Mouse (Mus musculus): ENCODE results near the gene Ugdh. TPM values are rescaled to one million over a fixed set of nuclear protein-coding genes. Genes with fewer than 3 reads are reported as not detected.
"Not testable (repeated sequence)": the region's sequence is repeated elsewhere in the genome, so short reads cannot be mapped to it uniquely, and the experiment has no call there.

The Ugdh gene
- not detected in 2 replicates for polyA plus RNA-seq (2012; ENCODE audit: insufficient read depth, insufficient read length, low replicate concordance, missing spikeins)

DNA sequence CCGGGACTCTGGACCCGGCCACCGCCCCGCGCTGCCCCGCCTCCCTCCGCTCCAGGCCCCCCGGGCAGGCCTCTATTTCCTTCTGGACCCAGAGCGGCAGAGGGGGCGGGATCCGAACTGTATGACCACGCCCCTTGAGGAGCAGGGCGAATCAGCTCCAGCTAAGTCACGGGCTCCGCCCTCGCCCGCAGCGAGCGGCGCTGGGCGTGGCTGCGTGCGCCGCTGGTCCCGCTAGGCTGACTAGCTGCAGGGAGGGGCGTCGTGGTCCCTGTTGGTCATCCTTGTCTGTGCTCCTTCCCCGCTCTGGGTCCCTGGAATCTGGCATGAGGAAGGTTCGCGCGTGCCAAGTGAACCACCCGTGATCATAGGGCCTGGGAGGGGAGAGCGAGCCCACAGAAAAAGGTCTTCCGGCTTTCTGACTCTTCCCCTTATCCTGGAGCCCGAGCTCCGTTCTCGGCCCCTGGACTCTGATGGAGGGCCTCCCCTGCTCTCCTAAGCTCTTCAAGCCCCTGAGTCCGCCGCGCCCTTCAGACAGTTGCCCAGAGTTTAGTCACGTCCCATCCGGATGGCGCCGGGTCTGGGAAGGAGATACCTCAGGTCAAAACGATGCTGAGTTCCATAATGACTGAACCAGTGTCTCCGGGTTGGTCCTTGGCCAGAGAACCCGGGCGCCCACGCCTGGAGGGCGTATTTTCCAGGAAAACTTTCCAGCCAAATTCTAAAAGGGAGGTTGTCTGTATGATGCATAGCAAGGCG is at the start of gene Ugdh:
TSS of gene Ugdh (minus strand) at position 144 of the 756 bp plus-strand sequence.
- peak within 1 kb of the TSS; percentile 88 for H3K4me3 ChIP-seq (ENCODE audit: insufficient read depth, low read depth, low read length)
- no peaks in the 10 kb centered on the region for H3K4me1 ChIP-seq (ENCODE audit: control insufficient read depth, insufficient read depth, low read length)
- TF ChIP-seq POLR2A (IDR thresholded peaks at IDR 0.05; ENCODE audit: insufficient read depth, low read depth, low read length) (peak; percentile 76), CTCF (IDR thresholded peaks at IDR 0.05; ENCODE audit: insufficient read depth, low read depth, low read length) (no peak)
- peak within 1 kb of the TSS; percentile 90 for H3K27ac ChIP-seq (ENCODE audit: insufficient read depth, low read depth, low read length)
- WGBS: under 1% methylated on average over 51 of the region's 51 CpGs

DNA sequence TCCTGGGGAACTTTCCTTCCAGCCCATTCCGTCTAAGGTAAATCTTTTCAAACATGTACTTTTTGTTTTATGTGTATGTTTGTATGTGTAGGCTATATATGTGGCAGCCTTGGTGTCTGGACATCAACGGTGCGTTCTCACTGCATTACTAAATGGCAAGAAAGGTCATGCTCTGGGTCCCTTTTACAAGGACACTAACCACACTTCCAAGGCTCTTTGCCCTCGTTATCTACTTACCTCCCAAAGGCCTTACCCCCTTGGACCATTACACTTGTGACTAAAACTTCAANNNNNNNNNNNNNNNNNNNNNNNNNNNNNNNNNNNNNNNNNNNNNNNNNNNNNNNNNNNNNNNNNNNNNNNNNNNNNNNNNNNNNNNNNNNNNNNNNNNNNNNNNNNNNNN is 47.2 kb upstream of the Ugdh start:
- H3K4me3 ChIP-seq (ENCODE audit: insufficient read depth, low read depth, low read length): no peak overlapping the region
- TF ChIP-seq POLR2A (IDR thresholded peaks at IDR 0.05; ENCODE audit: insufficient read depth, low read depth, low read length): no peak
- no peak for TF ChIP-seq CTCF (IDR thresholded peaks at IDR 0.05; ENCODE audit: insufficient read depth, low read depth, low read length)
- no peak overlapping the region for H3K27ac ChIP-seq (ENCODE audit: insufficient read depth, low read depth, low read length)
- 92% methylated on average over 4 of the region's 4 CpGs for WGBS
- H3K4me1 ChIP-seq (ENCODE audit: control insufficient read depth, insufficient read depth, low read length): peaks cover 3% of the 10 kb centered on the region

GRCm38 (mm10) chr5:65480511-65480910 is 44.8 kb upstream of the Ugdh start:
- Histone ChIP-seq H3K27ac (ENCODE audit: insufficient read depth, low read depth, low read length) (no peak overlapping the region), H3K4me3 (ENCODE audit: insufficient read depth, low read depth, low read length) (no peak overlapping the region), H3K4me1 (ENCODE audit: control insufficient read depth, insufficient read depth, low read length) (no peaks in the 10 kb centered on the region)
- no peak for TF ChIP-seq POLR2A (IDR thresholded peaks at IDR 0.05; ENCODE audit: insufficient read depth, low read depth, low read length)
- no peak for TF ChIP-seq CTCF (IDR thresholded peaks at IDR 0.05; ENCODE audit: insufficient read depth, low read depth, low read length)
- 42% methylated on average over 4 of the region's 4 CpGs for WGBS

GRCm38 (mm10) chr5:65479681-65480445 is 44.1 kb upstream of the Ugdh start:
- no peaks in the 10 kb centered on the region for H3K4me1 ChIP-seq (ENCODE audit: control insufficient read depth, insufficient read depth, low read length)
- H3K27ac ChIP-seq (ENCODE audit: insufficient read depth, low read depth, low read length): no peak overlapping the region
- no peak overlapping the region for H3K4me3 ChIP-seq (ENCODE audit: insufficient read depth, low read depth, low read length)
- TF ChIP-seq POLR2A (IDR thresholded peaks at IDR 0.05; ENCODE audit: insufficient read depth, low read depth, low read length): no peak
- TF ChIP-seq CTCF (IDR thresholded peaks at IDR 0.05; ENCODE audit: insufficient read depth, low read depth, low read length): no peak
- WGBS: 90% methylated on average over 9 of the region's 9 CpGs

DNA sequence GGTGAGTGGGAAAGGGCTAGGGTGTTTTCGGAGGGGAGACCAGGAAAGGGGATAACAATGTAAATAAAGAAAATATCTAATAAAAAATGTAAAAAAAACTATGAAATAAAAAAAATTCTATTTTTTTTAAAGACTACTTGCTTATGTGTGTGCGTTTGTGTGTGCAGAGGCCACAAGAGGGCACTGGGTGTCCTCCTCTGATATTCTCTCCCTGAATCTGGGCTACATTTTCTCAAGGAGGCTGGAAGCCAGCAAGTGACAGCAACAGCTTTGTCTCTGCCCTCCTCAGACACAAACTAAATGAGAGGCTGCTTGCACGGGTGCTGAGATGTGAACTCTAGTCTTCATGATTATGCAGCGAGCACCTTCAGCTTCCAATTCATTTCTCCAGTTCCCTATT is 42.5 kb upstream of the Ugdh start:
- H3K27ac ChIP-seq (ENCODE audit: insufficient read depth, low read depth, low read length): no peak overlapping the region
- TF ChIP-seq POLR2A (IDR thresholded peaks at IDR 0.05; ENCODE audit: insufficient read depth, low read depth, low read length): no peak
- TF ChIP-seq CTCF (IDR thresholded peaks at IDR 0.05; ENCODE audit: insufficient read depth, low read depth, low read length): no peak
- 51% methylated on average over 4 of the region's 4 CpGs for WGBS

GRCm38 (mm10) chr5:65476739-65477138 is 41.0 kb upstream of the Ugdh start:
- not testable (repeated sequence) for H3K27ac ChIP-seq (ENCODE audit: insufficient read depth, low read depth, low read length); H3K4me3 ChIP-seq (ENCODE audit: insufficient read depth, low read depth, low read length); H3K4me1 ChIP-seq (ENCODE audit: control insufficient read depth, insufficient read depth, low read length)
- 95% methylated on average over 4 of the region's 4 CpGs for WGBS

More for the DNA sequence above, 42.5 kb upstream of the Ugdh start:
- Histone ChIP-seq H3K4me3 (ENCODE audit: insufficient read depth, low read depth, low read length) (no peak overlapping the region), H3K4me1 (ENCODE audit: control insufficient read depth, insufficient read depth, low read length) (no peaks in the 10 kb centered on the region)

- H3K27ac ChIP-seq (ENCODE audit: insufficient read depth, low read depth, low read length): no peak overlapping the region
- WGBS: 48% methylated on average over 2 of the region's 2 CpGs
- TF ChIP-seq CTCF (IDR thresholded peaks at IDR 0.05; ENCODE audit: insufficient read depth, low read depth, low read length) (no peak), POLR2A (IDR thresholded peaks at IDR 0.05; ENCODE audit: insufficient read depth, low read depth, low read length) (no peak)
- no peaks in the 10 kb centered on the region for H3K4me1 ChIP-seq (ENCODE audit: control insufficient read depth, insufficient read depth, low read length)
- no peak overlapping the region for H3K4me3 ChIP-seq (ENCODE audit: insufficient read depth, low read depth, low read length)
Measured at GRCm38 (mm10) chr5:65475806-65476205, 40.1 kb upstream of the Ugdh start.

DNA sequence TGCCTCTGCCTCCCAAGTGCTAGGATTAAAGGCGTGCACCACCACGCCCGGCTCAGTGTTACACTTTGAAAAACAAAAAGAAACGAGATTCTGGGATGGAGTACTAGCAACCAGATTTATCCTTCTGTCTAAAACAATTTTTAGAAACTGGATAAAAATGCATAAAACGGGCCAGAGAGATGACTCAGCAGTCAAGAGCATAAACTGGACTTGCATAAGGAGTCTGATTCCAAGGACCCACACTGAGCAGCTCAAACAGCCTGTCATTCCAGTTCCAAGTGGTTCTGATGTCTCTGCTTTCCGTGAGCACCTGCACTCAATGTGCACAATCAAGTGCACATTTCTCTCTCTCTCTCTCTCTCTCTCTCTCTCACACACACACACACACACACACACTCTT is 34.0 kb upstream of the Ugdh start:
- H3K4me1 ChIP-seq (ENCODE audit: control insufficient read depth, insufficient read depth, low read length): no peaks in the 10 kb centered on the region
- TF ChIP-seq CTCF (IDR thresholded peaks at IDR 0.05; ENCODE audit: insufficient read depth, low read depth, low read length) (no peak), POLR2A (IDR thresholded peaks at IDR 0.05; ENCODE audit: insufficient read depth, low read depth, low read length) (no peak)
- no peak overlapping the region for H3K27ac ChIP-seq (ENCODE audit: insufficient read depth, low read depth, low read length)
- 77% methylated on average over 6 of the region's 6 CpGs for WGBS
- H3K4me3 ChIP-seq (ENCODE audit: insufficient read depth, low read depth, low read length): no peak overlapping the region

GRCm38 (mm10) chr5:65466911-65467310 is 31.2 kb upstream of the Ugdh start:
- no peak overlapping the region for H3K27ac ChIP-seq (ENCODE audit: insufficient read depth, low read depth, low read length)
- no peak for TF ChIP-seq POLR2A (IDR thresholded peaks at IDR 0.05; ENCODE audit: insufficient read depth, low read depth, low read length)
- TF ChIP-seq CTCF (IDR thresholded peaks at IDR 0.05; ENCODE audit: insufficient read depth, low read depth, low read length): no peak
- 88% methylated on average over 3 of the region's 3 CpGs for WGBS
- H3K4me1 ChIP-seq (ENCODE audit: control insufficient read depth, insufficient read depth, low read length): no peaks in the 10 kb centered on the region
- no peak overlapping the region for H3K4me3 ChIP-seq (ENCODE audit: insufficient read depth, low read depth, low read length)
